In genomic region chr17:26938731-26939130, GRCm38 (mm10) we compare ENCODE assay signal across 8 mouse cellular contexts. TPM values are rescaled to one million over a fixed set of nuclear protein-coding genes. Genes with fewer than 3 reads are reported as not detected.
DNase-seq lines count a peak whose midpoint lies in the region; ATAC-seq and TF ChIP-seq lines count a peak whose summit lies in the region.

No protein-coding gene starts in this region.

- H3K9ac ChIP-seq in intestine, embryonic 14.5 days (ENCODE audit: low read length), result peak overlapping the region; percentile 61
- H3K9ac ChIP-seq in midbrain, embryonic 14.5 days (replicated peaks; ENCODE audit: low read length), result peak overlapping the region; percentile 56

- H3K27ac ChIP-seq in spleen, adult 2 months (ENCODE audit: insufficient read depth, low read length), result peak overlapping the region; percentile 81
- H3K27ac ChIP-seq in intestine, embryonic 14.5 days (ENCODE audit: low read depth), result peak overlapping the region; percentile 92
- H3K27ac ChIP-seq in midbrain, embryonic 14.5 days (replicated peaks; ENCODE audit: low read depth, low read length), result peak overlapping the region; percentile 79; the same call in 1 of the 2 replicates

- H3K4me1 ChIP-seq in spleen, adult 2 months (ENCODE audit: control insufficient read depth, insufficient read depth, insufficient read length), result peaks cover 20% of the 10 kb centered on the region; the same call in 1 of the 2 replicates
- peaks cover 43% of the 10 kb centered on the region for H3K4me1 ChIP-seq in intestine, embryonic 14.5 days (replicated peaks; ENCODE audit: control insufficient read depth, insufficient read depth, low read length)
- peaks cover 40% of the 10 kb centered on the region for H3K4me1 ChIP-seq in midbrain, embryonic 14.5 days (ENCODE audit: control insufficient read depth, insufficient read depth, low read length)

- no peaks in the 10 kb centered on the region for H3K27me3 ChIP-seq in spleen, adult 2 months (ENCODE audit: control insufficient read depth, insufficient read depth, low read length)
- H3K27me3 ChIP-seq in intestine, embryonic 14.5 days (replicated peaks; ENCODE audit: control insufficient read depth, insufficient read depth, low read length), result no peaks in the 10 kb centered on the region
- H3K27me3 ChIP-seq in midbrain, embryonic 14.5 days (ENCODE audit: control insufficient read depth, insufficient read depth, low read length), result no peaks in the 10 kb centered on the region

- no peak for TF ChIP-seq CTCF in spleen, adult 2 months (IDR thresholded peaks at IDR 0.05; ENCODE audit: extremely low read depth, insufficient read depth, insufficient read length, insufficient replicate concordance)

- H3K36me3 ChIP-seq in spleen, adult 2 months (ENCODE audit: control insufficient read depth, insufficient read depth, low read length), result peaks cover 29% of the 10 kb centered on the region
- H3K36me3 ChIP-seq in intestine, embryonic 14.5 days (ENCODE audit: control insufficient read depth, insufficient read depth, low read length), result peaks cover 30% of the 10 kb centered on the region; the same call in 1 of the 2 replicates
- H3K36me3 ChIP-seq in midbrain, embryonic 14.5 days (ENCODE audit: control insufficient read depth, insufficient read depth, low read length), result peaks cover 31% of the 10 kb centered on the region

- no peaks in the 10 kb centered on the region for H3K9me3 ChIP-seq in intestine, embryonic 14.5 days (ENCODE audit: control insufficient read depth, low read length)
- H3K9me3 ChIP-seq in midbrain, embryonic 14.5 days (ENCODE audit: control insufficient read depth, low read length), result no peaks in the 10 kb centered on the region

- WGBS in spleen, adult 2 months, result 1% methylated on average over 22 of the region's 22 CpGs
- 1% methylated on average over 22 of the region's 22 CpGs for WGBS in intestine, embryonic 14.5 days
- under 1% methylated on average over 22 of the region's 22 CpGs for WGBS in midbrain, embryonic 14.5 days

- 0 out of 2 replicates have a peak, but pooled peaks have one; percentile 0 for ATAC-seq in intestine, embryonic 14.5 days (replicated peaks; ENCODE audit: low FRiP score, low TSS enrichment, low read depth)
- ATAC-seq in midbrain, embryonic 14.5 days (ENCODE audit: low FRiP score, low TSS enrichment), result no peak

- DNase-seq in adrenal gland, postnatal 14 days, result peak; percentile 48
- DNase-seq in adrenal gland, postnatal 10 days, result no peak
- peak in 1 of 2 experiments; percentile 16 for DNase-seq in spleen, adult 2 months (ENCODE audit: low read depth in 1 of 2, low spot score in 2 of 2)
- no peak for DNase-seq in spleen, postnatal 14 days (ENCODE audit: low spot score in 2 of 2)
- DNase-seq in intestine, embryonic 14.5 days (ENCODE audit: low spot score), result peak; percentile 53
- no peak for DNase-seq in midbrain, embryonic 14.5 days
- DNase-seq in ovary, postnatal 14 days (ENCODE audit: low spot score), result no peak
- DNase-seq in spleen, postnatal 36 days (ENCODE audit: low spot score in 2 of 2), result no peak

- TF ChIP-seq POLR2A in spleen, adult 2 months (IDR thresholded peaks at IDR 0.05; ENCODE audit: low read depth, low read length), result no peak

- H3K4me3 ChIP-seq in spleen, adult 2 months (ENCODE audit: extremely low read depth, insufficient read depth, insufficient read length), result peak overlapping the region; percentile 62
- H3K4me3 ChIP-seq in intestine, embryonic 14.5 days (ENCODE audit: low read depth, low read length), result peak overlapping the region; percentile 77
- peak overlapping the region; percentile 61 for H3K4me3 ChIP-seq in midbrain, embryonic 14.5 days (replicated peaks; ENCODE audit: low read depth, low read length)

- H3K4me2 ChIP-seq in intestine, embryonic 14.5 days (ENCODE audit: low read length), result peak overlapping the region; percentile 93
- H3K4me2 ChIP-seq in midbrain, embryonic 14.5 days (ENCODE audit: low read length), result peak overlapping the region; percentile 96

RNA-seq across cellular contexts. Expression of gene Cuta, which starts 0.6 kb away (rescaled TPM):
- total RNA-seq in adrenal gland, postnatal 14 days (2021), result 118 and 132 TPM in 2 replicates
- 100 to 1,000 TPM; 119 to 134 TPM for total RNA-seq in adrenal gland, postnatal 10 days (2021)
- polyA plus RNA-seq in spleen, adult 2 months (2012; rRNA removed), result 87.9 and 131 TPM in 2 replicates
- 195 and 197 TPM in 2 replicates for polyA plus RNA-seq in intestine, embryonic 14.5 days (2014; fragmentation: Nextera tagmentation; extraction: Ambion mirVana)
- 99.2 and 108 TPM in 2 replicates for polyA plus RNA-seq in midbrain, embryonic 14.5 days (2014; fragmentation: Nextera tagmentation; extraction: Ambion mirVana)

RNA-seq across cellular contexts. Expression of gene Syngap1, which starts 2.3 kb away (rescaled TPM):
- 16.0 and 17.3 TPM in 2 replicates for total RNA-seq in adrenal gland, postnatal 14 days (2021)
- 10 to 100 TPM; 15.7 to 21.6 TPM for total RNA-seq in adrenal gland, postnatal 10 days (2021)
- 7.3 and 9.6 TPM in 2 replicates for polyA plus RNA-seq in spleen, adult 2 months (2012; rRNA removed)
- polyA plus RNA-seq in intestine, embryonic 14.5 days (2014; fragmentation: Nextera tagmentation; extraction: Ambion mirVana), result 2.2 and 2.4 TPM in 2 replicates
- 5.5 and 9.7 TPM in 2 replicates for polyA plus RNA-seq in midbrain, embryonic 14.5 days (2014; fragmentation: Nextera tagmentation; extraction: Ambion mirVana)

RNA-seq across cellular contexts. Expression of gene Phf1, which starts 5.9 kb away (rescaled TPM):
- total RNA-seq in adrenal gland, postnatal 14 days (2021), result 19.9 and 25.3 TPM in 2 replicates
- total RNA-seq in adrenal gland, postnatal 10 days (2021), result 10 to 100 TPM; 20.6 to 23.3 TPM
- 103 and 131 TPM in 2 replicates for polyA plus RNA-seq in spleen, adult 2 months (2012; rRNA removed)
- polyA plus RNA-seq in intestine, embryonic 14.5 days (2014; fragmentation: Nextera tagmentation; extraction: Ambion mirVana), result 6.0 and 6.4 TPM in 2 replicates
- 18.2 and 24.0 TPM in 2 replicates for polyA plus RNA-seq in midbrain, embryonic 14.5 days (2014; fragmentation: Nextera tagmentation; extraction: Ambion mirVana)

RNA-seq across cellular contexts. Expression of gene Kifc5b, which starts 21.8 kb away (rescaled TPM):
- 5.0 and 5.2 TPM in 2 replicates for total RNA-seq in adrenal gland, postnatal 14 days (2021)
- total RNA-seq in adrenal gland, postnatal 10 days (2021), result 1 to 10 TPM; 4.5 to 6.2 TPM
- polyA plus RNA-seq in spleen, adult 2 months (2012; rRNA removed), result 6.8 and 7.6 TPM in 2 replicates
- 5.2 and 8.1 TPM in 2 replicates for polyA plus RNA-seq in intestine, embryonic 14.5 days (2014; fragmentation: Nextera tagmentation; extraction: Ambion mirVana)
- 1.2 and 2.3 TPM in 2 replicates for polyA plus RNA-seq in midbrain, embryonic 14.5 days (2014; fragmentation: Nextera tagmentation; extraction: Ambion mirVana)

RNA-seq across cellular contexts. Expression of gene Zbtb9, which starts 34.2 kb away (rescaled TPM):
- total RNA-seq in adrenal gland, postnatal 14 days (2021), result 5.2 and 5.3 TPM in 2 replicates
- total RNA-seq in adrenal gland, postnatal 10 days (2021), result 1 to 10 TPM; 5.2 to 7.4 TPM
- 13.7 and 25.0 TPM in 2 replicates for polyA plus RNA-seq in spleen, adult 2 months (2012; rRNA removed)
- 9.8 and 12.8 TPM in 2 replicates for polyA plus RNA-seq in intestine, embryonic 14.5 days (2014; fragmentation: Nextera tagmentation; extraction: Ambion mirVana)
- polyA plus RNA-seq in midbrain, embryonic 14.5 days (2014; fragmentation: Nextera tagmentation; extraction: Ambion mirVana), result 8.7 and 11.3 TPM in 2 replicates

Comparison
In these comparisons a context has a peak if more than half of its experiments do, and no peak if none do; other contexts are left out.
1. DNase-seq: peak in adrenal gland, postnatal 14 days (single experiment) and intestine, embryonic 14.5 days (single experiment); none in adrenal gland, postnatal 10 days (single experiment), spleen, postnatal 14 days (0 of 2), midbrain, embryonic 14.5 days (single experiment), ovary, postnatal 14 days (single experiment) and spleen, postnatal 36 days (0 of 2).
2. Peak in every context shown above with its lines, with median percentiles within 50 percentile points of each other: H3K27ac ChIP-seq and H3K4me3 ChIP-seq.